Mouse (Mus musculus) forebrain, embryonic 10.5 days (tissue): ENCODE measurements around the gene Klhl8. TPM values are rescaled to one million over a fixed set of nuclear protein-coding genes. Genes with fewer than 3 reads are reported as not detected.
A peak's percentile ranks its signal among the peaks of the same experiment; 100 is the strongest.

Source experiments
- DNase-seq: peaks from one replicate; pipeline ENCODE4 v3.0.0-alpha.2; 2017; ENCODE audit warnings: low spot score; ENCODE audit errors: extremely low spot score
- H3K27ac ChIP-seq: fragments of 300-500 bp; sonication (generic); 2 replicates; pipeline ENCODE4 v1.5.1; 2016; ENCODE audit warnings: mild to moderate bottlenecking
- H3K27me3 ChIP-seq: fragments of 300-500 bp; sonication (generic); 2 replicates; pipeline ENCODE4 v1.6.1; 2016; ENCODE audit warnings: mild to moderate bottlenecking; ENCODE audit not compliant: poor library complexity, severe bottlenecking
- H3K36me3 ChIP-seq: fragments of 300-500 bp; sonication (generic); replicated peaks from 2 replicates; pipeline ENCODE4 v1.6.1; 2016; ENCODE audit warnings: mild to moderate bottlenecking, moderate library complexity
- H3K4me1 ChIP-seq: fragments of 300-500 bp; sonication (generic); 2 replicates; pipeline ENCODE4 v1.6.1; 2016
- H3K4me3 ChIP-seq: fragments of 300-500 bp; sonication (generic); 2 replicates; pipeline ENCODE4 v1.5.1; 2016; ENCODE audit warnings: mild to moderate bottlenecking, moderate library complexity
- H3K9me3 ChIP-seq: fragments of 300-500 bp; sonication (generic); 2 replicates; pipeline ENCODE4 v1.6.1; 2016; ENCODE audit warnings: mild to moderate bottlenecking, moderate library complexity
- WGBS: fragments of 180-500 bp; shearing (Covaris S2); methylation state at CpG from one replicate; pipeline ENCODE4 v1.1.7; 2016; 5-methylcytosine and 5-hydroxymethylcytosine counted together
- polyA plus RNA-seq: library from polyadenylated mRNA; unstranded; fragments of >200 nt; fragmentation: Nextera tagmentation; extraction: Ambion mirVana; gene quantifications from 2 replicates; pipeline ENCODE4 v1.2.1, GENCODE M21; 2016

Gene Klhl8
- polyA plus RNA-seq, 1 experiment from 2014 or later, result 9.9 TPM

- H3K36me3 ChIP-seq, result no peaks in the 10 kb centered on the region
- H3K4me3 ChIP-seq, result peak overlapping the region; percentile 86
- DNase-seq, result no peak
- H3K27me3 ChIP-seq, result peaks cover 37% of the 10 kb centered on the region
- no peaks in the 10 kb centered on the region for H3K9me3 ChIP-seq
- H3K27ac ChIP-seq, result no peak overlapping the region
- H3K4me1 ChIP-seq, result peaks cover 26% of the 10 kb centered on the region
- WGBS, result 15% methylated on average over 8 of the region's 9 CpGs
Measured at GRCm38 (mm10) chr5:103910156-103910555, 903 bp downstream of the Klhl8 start.

GRCm38 (mm10) chr5:103909466-103909865 lies 1.6 kb downstream of the Klhl8 start:
- peaks cover 34% of the 10 kb centered on the region for H3K27me3 ChIP-seq
- H3K4me1 ChIP-seq, result peaks cover 26% of the 10 kb centered on the region
- WGBS, result 76% methylated on average over 3 of the region's 3 CpGs
- no peak for DNase-seq
- no peak overlapping the region for H3K4me3 ChIP-seq
- H3K27ac ChIP-seq, result no peak overlapping the region
- no peaks in the 10 kb centered on the region for H3K9me3 ChIP-seq
- no peaks in the 10 kb centered on the region for H3K36me3 ChIP-seq

GRCm38 (mm10) chr5:103908851-103909250 lies 2.2 kb downstream of the Klhl8 start:
- H3K9me3 ChIP-seq, result no peaks in the 10 kb centered on the region
- no peak overlapping the region for H3K4me3 ChIP-seq
- no peak for DNase-seq
- no peak overlapping the region for H3K27ac ChIP-seq
- H3K36me3 ChIP-seq, result no peaks in the 10 kb centered on the region
- peaks cover 26% of the 10 kb centered on the region for H3K4me1 ChIP-seq
- WGBS, result 39% methylated on average over 7 of the region's 7 CpGs
- H3K27me3 ChIP-seq, result peaks cover 28% of the 10 kb centered on the region

- Histone ChIP-seq H3K36me3 (no peaks in the 10 kb centered on the region), H3K4me1 (peaks cover 26% of the 10 kb centered on the region), H3K4me3 (no peak overlapping the region), H3K27ac (no peak overlapping the region), H3K9me3 (no peaks in the 10 kb centered on the region), H3K27me3 (peaks cover 18% of the 10 kb centered on the region)
- DNase-seq, result no peak
- WGBS, result 88% methylated on average over 4 of the region's 4 CpGs
Measured at GRCm38 (mm10) chr5:103907844-103908243, 3.2 kb downstream of the Klhl8 start.

GRCm38 (mm10) chr5:103906173-103906572 lies 4.9 kb downstream of the Klhl8 start:
- WGBS, result 92% methylated on average over 6 of the region's 6 CpGs
- Histone ChIP-seq H3K27ac (no peak overlapping the region), H3K9me3 (no peaks in the 10 kb centered on the region), H3K36me3 (no peaks in the 10 kb centered on the region), H3K4me3 (no peak overlapping the region), H3K4me1 (peaks cover 26% of the 10 kb centered on the region), H3K27me3 (peaks cover 15% of the 10 kb centered on the region)
- DNase-seq, result no peak

- no peak for DNase-seq
Measured at GRCm38 (mm10) chr5:103898310-103898709, 12.7 kb downstream of the Klhl8 start.

GRCm38 (mm10) chr5:103889766-103890165 lies 21.3 kb downstream of the Klhl8 start:
- no peaks in the 10 kb centered on the region for H3K27me3 ChIP-seq
- DNase-seq, result no peak
- no peak overlapping the region for H3K4me3 ChIP-seq
- WGBS, result 81% methylated on average over 15 of the region's 15 CpGs
- no peak overlapping the region for H3K27ac ChIP-seq
- peaks cover 10% of the 10 kb centered on the region; the same call in 1 of the 2 replicates for H3K4me1 ChIP-seq
- peaks cover 3% of the 10 kb centered on the region; the same call in 1 of the 2 replicates for H3K36me3 ChIP-seq
- no peaks in the 10 kb centered on the region for H3K9me3 ChIP-seq

More at GRCm38 (mm10) chr5:103898310-103898709, 12.7 kb downstream of the Klhl8 start:
- Histone ChIP-seq H3K9me3 (no peaks in the 10 kb centered on the region), H3K27me3 (no peaks in the 10 kb centered on the region), H3K4me1 (peaks cover 15% of the 10 kb centered on the region), H3K36me3 (no peaks in the 10 kb centered on the region), H3K27ac (no peak overlapping the region), H3K4me3 (no peak overlapping the region)
- 28% methylated on average over 1 of the region's 1 CpGs for WGBS

- Histone ChIP-seq H3K27ac (no peak overlapping the region), H3K4me1 (no peaks in the 10 kb centered on the region), H3K4me3 (no peak overlapping the region), H3K27me3 (no peaks in the 10 kb centered on the region), H3K9me3 (no peaks in the 10 kb centered on the region), H3K36me3 (peaks cover 17% of the 10 kb centered on the region)
- WGBS, result 95% methylated on average over 4 of the region's 4 CpGs
- DNase-seq, result no peak
Measured at GRCm38 (mm10) chr5:103863759-103864158, 47.3 kb downstream of the Klhl8 start.

GRCm38 (mm10) chr5:103860622-103861021 lies 50.4 kb downstream of the Klhl8 start:
- Histone ChIP-seq H3K9me3 (no peaks in the 10 kb centered on the region), H3K27me3 (no peaks in the 10 kb centered on the region), H3K4me3 (no peak overlapping the region), H3K27ac (no peak overlapping the region), H3K36me3 (peaks cover 8% of the 10 kb centered on the region), H3K4me1 (peaks cover 4% of the 10 kb centered on the region; the same call in 1 of the 2 replicates)
- DNase-seq, result no peak
- WGBS, result 96% methylated on average over 11 of the region's 11 CpGs

GRCm38 (mm10) chr5:103857151-103857550 lies 53.9 kb downstream of the Klhl8 start:
- H3K4me3 ChIP-seq, result no peak overlapping the region

GRCm38 (mm10) chr5:103856286-103857009 lies 54.6 kb downstream of the Klhl8 start:
- 66% methylated on average over 5 of the region's 5 CpGs for WGBS
- DNase-seq, result no peak
- no peaks in the 10 kb centered on the region for H3K9me3 ChIP-seq
- H3K27ac ChIP-seq, result no peak overlapping the region
- no peak overlapping the region for H3K4me3 ChIP-seq
- peaks cover 4% of the 10 kb centered on the region; the same call in 1 of the 2 replicates for H3K4me1 ChIP-seq
- H3K27me3 ChIP-seq, result no peaks in the 10 kb centered on the region
- H3K36me3 ChIP-seq, result peaks cover 10% of the 10 kb centered on the region

More at GRCm38 (mm10) chr5:103857151-103857550, 53.9 kb downstream of the Klhl8 start:
- DNase-seq, result no peak
- WGBS, result 100% methylated on average over 2 of the region's 2 CpGs
- no peaks in the 10 kb centered on the region for H3K27me3 ChIP-seq
- no peak overlapping the region for H3K27ac ChIP-seq
- peaks cover 4% of the 10 kb centered on the region; the same call in 1 of the 2 replicates for H3K4me1 ChIP-seq
- H3K36me3 ChIP-seq, result 0 out of 2 replicates have a peak, but pooled peaks cover 5% of the 10 kb centered on the region
- no peaks in the 10 kb centered on the region for H3K9me3 ChIP-seq

GRCm38 (mm10) chr5:103855483-103856211 lies 55.4 kb downstream of the Klhl8 start:
- H3K36me3 ChIP-seq, result peaks cover 18% of the 10 kb centered on the region
- no peak overlapping the region for H3K4me3 ChIP-seq
- no peaks in the 10 kb centered on the region for H3K27me3 ChIP-seq
- WGBS, result 85% methylated on average over 14 of the region's 14 CpGs
- H3K27ac ChIP-seq, result no peak overlapping the region
- DNase-seq, result no peak
- no peaks in the 10 kb centered on the region for H3K9me3 ChIP-seq
- H3K4me1 ChIP-seq, result peaks cover 4% of the 10 kb centered on the region; the same call in 1 of the 2 replicates

GRCm38 (mm10) chr5:103854807-103855194 lies 56.3 kb downstream of the Klhl8 start:
- Histone ChIP-seq H3K36me3 (peaks cover 25% of the 10 kb centered on the region), H3K4me3 (no peak overlapping the region), H3K4me1 (peaks cover 4% of the 10 kb centered on the region; the same call in 1 of the 2 replicates), H3K9me3 (no peaks in the 10 kb centered on the region), H3K27ac (no peak overlapping the region), H3K27me3 (0 out of 2 replicates have a peak, but pooled peaks cover under 1% of the 10 kb centered on the region)
- DNase-seq, result no peak
- WGBS, result 87% methylated on average over 5 of the region's 5 CpGs
